Mouse (Mus musculus) liver, embryonic 15.5 days (tissue): ENCODE results near the gene Phactr1. TPM values are rescaled to one million over a fixed set of nuclear protein-coding genes. Genes with fewer than 3 reads are reported as not detected.

ENCODE experiments used
- ATAC-seq: fragments of 200-750 bp; cut with Nextera tagmentation; 2 replicates; pipeline ENCODE4 v1.8.0; 2017; ENCODE audit warnings: moderate number of reproducible peaks, mild to moderate bottlenecking, moderate library complexity; ENCODE audit not compliant: insufficient read depth
- H3K27ac ChIP-seq: fragments of 300-500 bp; sonication (generic); replicated peaks from 2 replicates; pipeline ENCODE4 v1.5.1; 2015; ENCODE audit warnings: mild to moderate bottlenecking, inconsistent platforms
- H3K27me3 ChIP-seq: fragments of 300-500 bp; sonication (generic); 2 replicates; pipeline ENCODE4 v1.6.1; 2015; ENCODE audit warnings: mild to moderate bottlenecking, inconsistent platforms
- H3K36me3 ChIP-seq: fragments of 300-500 bp; sonication (generic); replicated peaks from 2 replicates; pipeline ENCODE4 v1.6.1; 2015; ENCODE audit warnings: moderate library complexity, mild to moderate bottlenecking, inconsistent platforms
- H3K4me1 ChIP-seq: fragments of 300-500 bp; sonication (generic); replicated peaks from 2 replicates; pipeline ENCODE4 v1.6.1; 2015; ENCODE audit warnings: inconsistent platforms
- H3K4me2 ChIP-seq: fragments of 300-500 bp; sonication (generic); 2 replicates; pipeline ENCODE4 v1.6.1; 2015; ENCODE audit warnings: moderate library complexity, mild to moderate bottlenecking, inconsistent platforms
- H3K4me3 ChIP-seq: fragments of 300-500 bp; sonication (generic); replicated peaks from 2 replicates; pipeline ENCODE4 v1.5.1; 2015; ENCODE audit warnings: mild to moderate bottlenecking, inconsistent platforms
- H3K9ac ChIP-seq: fragments of 300-500 bp; sonication (generic); 2 replicates; pipeline ENCODE4 v1.6.1; 2015; ENCODE audit warnings: moderate library complexity, mild to moderate bottlenecking, inconsistent platforms
- H3K9me3 ChIP-seq: fragments of 300-500 bp; sonication (generic); replicated peaks from 2 replicates; pipeline ENCODE4 v1.6.1; 2016; ENCODE audit warnings: inconsistent platforms
- WGBS: fragments of 180-500 bp; shearing (Covaris S2); methylation state at CpG from one replicate; pipeline ENCODE4 v1.1.7; 2015; ENCODE audit warnings: mixed read lengths; ENCODE audit not compliant: insufficient replicate concordance; 5-methylcytosine and 5-hydroxymethylcytosine counted together
- polyA plus RNA-seq: library from polyadenylated mRNA; unstranded; fragments of >200 nt; fragmentation: Nextera tagmentation; extraction: Ambion mirVana; gene quantifications from 2 replicates; pipeline ENCODE4 v1.2.1, GENCODE M21; 2015

The Phactr1 gene
- polyA plus RNA-seq, 1 experiment from 2014 or later = 0.82 TPM

- no peak overlapping the region for H3K4me2 ChIP-seq
- no peaks in the 10 kb centered on the region for H3K9me3 ChIP-seq
- no peaks in the 10 kb centered on the region for H3K4me1 ChIP-seq
- H3K27me3 ChIP-seq = no peaks in the 10 kb centered on the region
- no peak overlapping the region for H3K9ac ChIP-seq
- no peak for ATAC-seq
- 47% methylated on average over 4 of the region's 4 CpGs for whole genome bisulfite sequencing
- H3K36me3 ChIP-seq = no peaks in the 10 kb centered on the region
- no peak overlapping the region for H3K27ac ChIP-seq
- H3K4me3 ChIP-seq = no peak overlapping the region
Observed at GRCm38 (mm10) chr13:43042766-43043165, 362.3 kb downstream of the Phactr1 start.

DNA sequence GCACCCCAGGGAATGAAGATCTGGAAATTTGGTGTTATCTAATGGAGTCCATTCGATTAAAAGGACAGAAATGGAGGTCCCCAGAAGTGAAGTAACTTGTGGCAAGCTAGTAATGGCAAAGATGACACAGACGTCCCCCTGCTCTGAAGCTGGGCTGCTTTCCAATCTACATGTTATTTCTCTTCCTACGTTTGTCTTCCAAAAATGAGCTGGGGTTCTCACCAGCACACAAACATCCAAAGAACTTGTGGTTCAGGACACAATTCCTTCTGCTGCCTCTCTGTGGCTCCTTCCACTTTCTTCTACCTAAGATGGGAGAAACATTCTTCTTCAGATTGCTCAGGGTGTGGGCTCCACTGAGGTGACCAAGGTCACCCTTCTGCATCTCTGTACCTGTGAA is 368.1 kb downstream of the Phactr1 start:
- Histone ChIP-seq H3K4me3 (no peak overlapping the region), H3K27me3 (no peaks in the 10 kb centered on the region), H3K4me1 (no peaks in the 10 kb centered on the region), H3K36me3 (no peaks in the 10 kb centered on the region), H3K4me2 (no peak overlapping the region), H3K9me3 (no peaks in the 10 kb centered on the region), H3K27ac (no peak overlapping the region), H3K9ac (no peak overlapping the region)
- WGBS = 43% methylated on average over 3 of the region's 3 CpGs
- ATAC-seq = no peak

GRCm38 (mm10) chr13:43053201-43053600 is 372.8 kb downstream of the Phactr1 start:
- no peak overlapping the region for H3K4me2 ChIP-seq
- H3K9ac ChIP-seq = no peak overlapping the region
- ATAC-seq = no peak
- no peaks in the 10 kb centered on the region for H3K4me1 ChIP-seq
- no peaks in the 10 kb centered on the region for H3K36me3 ChIP-seq
- no peak overlapping the region for H3K4me3 ChIP-seq
- H3K9me3 ChIP-seq = no peaks in the 10 kb centered on the region
- H3K27ac ChIP-seq = no peak overlapping the region
- H3K27me3 ChIP-seq = no peaks in the 10 kb centered on the region
- WGBS = 67% methylated on average over 1 of the region's 1 CpGs

GRCm38 (mm10) chr13:43055136-43055535 is 374.7 kb downstream of the Phactr1 start:
- 55% methylated on average over 6 of the region's 6 CpGs for WGBS
- no peaks in the 10 kb centered on the region for H3K36me3 ChIP-seq
- H3K27ac ChIP-seq = no peak overlapping the region
- H3K4me3 ChIP-seq = no peak overlapping the region
- no peak overlapping the region for H3K4me2 ChIP-seq
- no peaks in the 10 kb centered on the region for H3K9me3 ChIP-seq
- no peak overlapping the region for H3K9ac ChIP-seq
- H3K4me1 ChIP-seq = no peaks in the 10 kb centered on the region
- no peaks in the 10 kb centered on the region for H3K27me3 ChIP-seq
- no peak for ATAC-seq

GRCm38 (mm10) chr13:43057104-43057503 is 376.7 kb downstream of the Phactr1 start:
- Histone ChIP-seq H3K9ac (no peak overlapping the region), H3K9me3 (no peaks in the 10 kb centered on the region), H3K36me3 (no peaks in the 10 kb centered on the region), H3K27ac (no peak overlapping the region), H3K4me2 (no peak overlapping the region), H3K27me3 (no peaks in the 10 kb centered on the region), H3K4me3 (no peak overlapping the region), H3K4me1 (no peaks in the 10 kb centered on the region)
- ATAC-seq = no peak
- 62% methylated on average over 2 of the region's 2 CpGs for WGBS

- Histone ChIP-seq H3K4me2 (no peak overlapping the region), H3K27ac (no peak overlapping the region), H3K9me3 (no peaks in the 10 kb centered on the region), H3K27me3 (no peaks in the 10 kb centered on the region), H3K36me3 (no peaks in the 10 kb centered on the region), H3K4me1 (no peaks in the 10 kb centered on the region), H3K4me3 (no peak overlapping the region), H3K9ac (no peak overlapping the region)
- WGBS = 63% methylated on average over 4 of the region's 4 CpGs
- ATAC-seq = no peak
Observed at GRCm38 (mm10) chr13:43063355-43063754, 382.9 kb downstream of the Phactr1 start.

DNA sequence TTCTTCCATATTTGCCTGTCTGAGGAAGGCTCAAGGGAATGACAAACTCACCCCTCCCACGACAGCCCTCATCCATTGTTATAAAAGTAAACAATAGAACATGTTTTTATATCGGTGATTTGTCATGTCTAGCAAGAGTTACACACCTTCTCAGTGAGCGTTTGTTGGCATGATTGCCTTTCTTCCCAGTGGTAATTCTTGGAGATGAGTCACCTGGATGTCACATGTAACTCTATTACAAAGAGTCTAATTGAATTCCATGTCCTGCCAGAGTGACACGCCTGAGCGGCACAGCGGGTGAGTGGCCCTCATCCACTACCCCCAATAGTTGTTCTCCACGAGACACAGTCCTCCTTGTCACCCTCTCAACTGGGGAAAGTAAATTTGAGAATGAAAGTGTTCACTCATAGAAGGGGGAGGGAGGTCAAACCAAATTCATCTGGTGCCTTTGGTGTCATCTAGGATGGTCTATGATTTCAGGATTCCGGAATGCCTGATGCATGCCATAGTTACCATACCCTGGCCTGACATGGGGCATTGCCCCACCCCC is 388.4 kb downstream of the Phactr1 start:
- no peak for ATAC-seq
- no peaks in the 10 kb centered on the region for H3K27me3 ChIP-seq
- H3K4me1 ChIP-seq = no peaks in the 10 kb centered on the region
- no peak overlapping the region for H3K4me3 ChIP-seq
- H3K9ac ChIP-seq = no peak overlapping the region
- H3K27ac ChIP-seq = no peak overlapping the region
- WGBS = 63% methylated on average over 8 of the region's 8 CpGs
- H3K4me2 ChIP-seq = no peak overlapping the region
- no peaks in the 10 kb centered on the region for H3K9me3 ChIP-seq
- H3K36me3 ChIP-seq = no peaks in the 10 kb centered on the region

DNA sequence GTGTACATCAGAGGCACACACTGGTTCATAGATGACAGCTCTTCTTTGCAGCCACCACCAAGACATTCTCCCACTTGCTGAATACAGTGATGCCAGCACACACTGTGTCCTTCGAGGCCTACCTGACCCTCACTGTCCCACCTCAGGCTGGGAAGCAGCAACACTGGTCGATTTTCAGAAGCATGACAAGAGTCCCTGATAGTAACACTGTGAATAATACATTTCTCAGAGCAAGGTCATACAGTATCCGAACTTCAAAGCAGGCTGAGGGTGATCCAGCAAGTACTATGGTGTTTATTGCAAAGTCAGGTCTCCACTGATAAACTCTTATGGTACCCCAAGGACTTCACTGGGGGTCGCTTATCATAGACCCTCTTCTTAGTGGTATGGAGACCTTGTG is 390.1 kb downstream of the Phactr1 start:
- no peaks in the 10 kb centered on the region for H3K9me3 ChIP-seq
- no peaks in the 10 kb centered on the region for H3K27me3 ChIP-seq
- H3K4me2 ChIP-seq = no peak overlapping the region
- no peak overlapping the region for H3K9ac ChIP-seq
- no peaks in the 10 kb centered on the region for H3K36me3 ChIP-seq
- 47% methylated on average over 4 of the region's 4 CpGs for WGBS
- no peak for ATAC-seq
- no peak overlapping the region for H3K4me3 ChIP-seq
- H3K4me1 ChIP-seq = no peaks in the 10 kb centered on the region
- no peak overlapping the region for H3K27ac ChIP-seq

DNA sequence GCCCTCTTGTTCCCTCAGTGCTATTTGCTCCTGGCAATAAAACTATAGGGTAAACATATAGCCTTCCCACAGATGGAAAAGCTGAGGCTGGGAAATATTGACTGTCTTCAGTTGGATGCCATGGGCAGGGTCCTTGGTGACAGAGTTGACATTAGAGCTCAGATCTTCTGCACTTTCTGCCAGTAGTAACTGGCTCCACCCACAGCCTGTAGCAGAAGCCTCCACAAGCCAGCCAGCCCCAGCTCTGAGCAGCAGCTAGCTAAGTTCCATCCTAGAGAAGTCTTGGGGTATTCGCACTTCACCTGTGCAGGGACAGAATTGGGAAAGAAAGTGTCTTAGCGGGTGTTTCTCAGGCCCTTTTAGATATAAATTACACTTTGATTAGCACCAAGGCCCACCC is 390.5 kb downstream of the Phactr1 start:
- no peak for ATAC-seq
- Histone ChIP-seq H3K9me3 (no peaks in the 10 kb centered on the region), H3K4me2 (no peak overlapping the region), H3K9ac (no peak overlapping the region), H3K27me3 (no peaks in the 10 kb centered on the region), H3K4me1 (no peaks in the 10 kb centered on the region), H3K36me3 (no peaks in the 10 kb centered on the region), H3K4me3 (no peak overlapping the region), H3K27ac (no peak overlapping the region)
- WGBS = 62% methylated on average over 2 of the region's 2 CpGs

GRCm38 (mm10) chr13:43075456-43075855 is 395.0 kb downstream of the Phactr1 start:
- no peaks in the 10 kb centered on the region for H3K36me3 ChIP-seq
- H3K4me2 ChIP-seq = no peak overlapping the region
- no peaks in the 10 kb centered on the region for H3K9me3 ChIP-seq
- no peak overlapping the region for H3K9ac ChIP-seq
- no peak overlapping the region for H3K4me3 ChIP-seq
- ATAC-seq = no peak
- no peaks in the 10 kb centered on the region for H3K4me1 ChIP-seq
- no peaks in the 10 kb centered on the region for H3K27me3 ChIP-seq
- no peak overlapping the region for H3K27ac ChIP-seq
- WGBS = 69% methylated on average over 6 of the region's 6 CpGs

DNA sequence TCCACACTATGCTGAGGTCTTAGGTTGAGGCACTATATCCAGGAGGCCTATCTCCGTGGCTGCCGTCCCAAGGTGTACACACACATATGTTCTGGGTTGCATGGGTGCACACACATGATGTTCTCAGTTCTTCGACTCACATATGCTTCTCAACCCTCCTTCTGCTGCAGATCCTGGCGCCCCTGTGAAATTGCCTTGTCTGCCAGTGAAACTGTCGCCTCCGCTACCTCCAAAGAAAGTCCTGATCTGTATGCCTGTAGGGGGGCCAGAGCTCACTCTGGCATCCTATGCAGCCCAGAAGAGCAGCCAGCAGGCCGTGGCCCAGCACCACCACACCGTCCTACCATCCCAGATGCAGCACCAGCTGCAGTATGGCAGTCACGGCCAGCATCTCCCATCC is 397.1 kb downstream of the Phactr1 start:
- Histone ChIP-seq H3K4me2 (no peak overlapping the region), H3K4me1 (no peaks in the 10 kb centered on the region), H3K27ac (no peak overlapping the region), H3K9me3 (no peaks in the 10 kb centered on the region), H3K9ac (no peak overlapping the region), H3K27me3 (no peaks in the 10 kb centered on the region), H3K36me3 (no peaks in the 10 kb centered on the region), H3K4me3 (no peak overlapping the region)
- no peak for ATAC-seq
- 71% methylated on average over 9 of the region's 9 CpGs for WGBS

DNA sequence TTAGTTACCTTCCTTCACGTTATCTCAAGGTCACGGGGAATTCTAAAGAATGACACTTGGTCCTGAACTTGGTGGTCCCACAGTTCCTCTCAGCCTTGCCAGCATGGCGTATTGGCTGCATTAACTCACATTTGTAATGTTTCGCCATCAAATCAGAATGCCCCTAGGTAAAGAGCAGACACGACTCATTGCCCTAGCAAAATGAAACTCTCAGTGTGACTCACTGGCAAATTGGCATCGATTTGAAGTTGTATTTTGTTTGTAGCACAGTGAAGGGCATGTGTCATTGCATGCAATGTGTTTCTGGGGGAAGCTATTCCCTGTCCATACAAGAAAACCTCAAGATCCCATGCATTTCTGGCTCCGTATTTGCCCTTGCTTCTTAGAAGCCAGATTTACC is 404.8 kb downstream of the Phactr1 start:
- 62% methylated on average over 7 of the region's 7 CpGs for WGBS
- H3K9ac ChIP-seq = no peak overlapping the region
- H3K36me3 ChIP-seq = no peaks in the 10 kb centered on the region
- no peak overlapping the region for H3K4me3 ChIP-seq
- H3K4me1 ChIP-seq = no peaks in the 10 kb centered on the region
- no peak overlapping the region for H3K27ac ChIP-seq
- no peak overlapping the region for H3K4me2 ChIP-seq
- no peaks in the 10 kb centered on the region for H3K27me3 ChIP-seq
- H3K9me3 ChIP-seq = no peaks in the 10 kb centered on the region
- no peak for ATAC-seq
